Mouse (Mus musculus) small intestine, adult 2 months (tissue): ENCODE results near the gene Bach2.

Source experiments
- CTCF ChIP-seq: fragments of 200-500 bp; IDR thresholded peaks from 2 replicates; pipeline ENCODE4 v1.5.1; 2012; ENCODE audit warnings: low read depth, mild to moderate bottlenecking, control low read depth, inconsistent platforms, low read length, moderate library complexity, mixed read lengths; ENCODE audit not compliant: insufficient replicate concordance, insufficient read length; ENCODE audit errors: extremely low read depth
- POLR2A ChIP-seq: fragments of 200-500 bp; IDR thresholded peaks from 2 replicates; pipeline ENCODE4 v1.6.1; 2012; ENCODE audit warnings: low read depth, mild to moderate bottlenecking, control low read depth, inconsistent platforms, low read length, moderate library complexity

GRCm38 (mm10) chr4:32509832-32510612 lies 271.4 kb downstream of the Bach2 start:
- TF ChIP-seq CTCF (no peak), POLR2A (no peak)
